11 mouse cellular contexts compared by ENCODE assay signal in the genomic region with DNA sequence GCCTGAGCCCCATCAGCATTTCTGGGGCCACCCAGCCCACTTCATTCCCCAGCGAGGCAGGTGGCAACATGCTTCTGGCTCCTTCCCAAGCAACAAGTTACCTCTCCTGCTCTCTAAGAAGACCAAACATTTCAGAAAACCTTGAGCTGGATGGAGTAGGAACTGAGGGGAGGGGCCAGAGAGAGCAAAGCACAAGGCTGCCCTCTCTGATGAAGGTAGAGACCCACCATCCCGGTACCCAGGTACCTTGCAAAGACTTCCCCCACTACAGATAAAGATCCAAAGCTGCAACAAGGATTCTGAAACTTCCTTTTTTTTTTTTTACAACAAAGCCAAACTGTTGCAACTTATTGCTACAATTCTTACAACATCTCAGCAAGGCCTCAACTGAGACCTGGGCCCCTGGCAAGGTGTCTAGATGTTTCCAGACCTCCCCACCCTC. TPM values are rescaled to one million over a fixed set of nuclear protein-coding genes. Genes with fewer than 3 reads are reported as not detected.
DNase-seq lines count a peak whose midpoint lies in the region; ATAC-seq and TF ChIP-seq lines count a peak whose summit lies in the region.
"Had no signal": no experiment of that assay in that cellular context is flagged by ENCODE, and none has a peak within 500 bp of the region (broad histone marks: within the 10 kb centered on the region; RNA-seq: fewer than 3 reads in every experiment).

No protein-coding gene starts in this region.

- intact Hi-C loops in left cerebral cortex, adult 2 months (cut with DNase I) = no loop called here

- H3K36me3 ChIP-seq in liver, embryonic 11.5 days (ENCODE audit: control insufficient read depth, insufficient read depth, low read length) = peaks cover 6% of the 10 kb centered on the region; the same call in 1 of the 2 replicates
- H3K36me3 ChIP-seq in liver, embryonic 12.5 days = peaks cover 46% of the 10 kb centered on the region
- 0 out of 2 replicates have a peak, but pooled peaks cover 14% of the 10 kb centered on the region for H3K36me3 ChIP-seq in limb, embryonic 15.5 days

- no peak overlapping the region for H3K9ac ChIP-seq in liver, embryonic 11.5 days (ENCODE audit: low read depth, low read length)
- no peak overlapping the region for H3K9ac ChIP-seq in liver, embryonic 12.5 days
- H3K9ac ChIP-seq in limb, embryonic 15.5 days = no peak overlapping the region
- H3K9ac ChIP-seq: forebrain, embryonic 12.5 days had no signal

- DNase-seq in adrenal gland, adult 2 months = peak; percentile 35
- no peak for DNase-seq in adrenal gland, adult 18-20 months (ENCODE audit: low spot score in 2 of 2)
- no peak for DNase-seq in liver, embryonic 11.5 days (ENCODE audit: low spot score)
- no peak for DNase-seq in ovary, postnatal 14 days (ENCODE audit: low spot score)
- no peak for DNase-seq in left cerebral cortex, adult 2 months (ENCODE audit: extremely low spot score in 1 of 2, low spot score in 2 of 2)
- DNase-seq: thymus, postnatal 4 days had no signal

- WGBS in liver, embryonic 11.5 days = 65% methylated on average over 2 of the region's 2 CpGs
- WGBS in liver, embryonic 12.5 days (ENCODE audit: insufficient replicate concordance) = 50% methylated on average over 2 of the region's 2 CpGs
- WGBS in limb, embryonic 15.5 days = 72% methylated on average over 2 of the region's 2 CpGs

- H3K27ac ChIP-seq in liver, embryonic 11.5 days (ENCODE audit: low read depth, low read length) = peak overlapping the region; percentile 25; the same call in 1 of the 2 replicates
- H3K27ac ChIP-seq in liver, embryonic 12.5 days = no peak overlapping the region
- H3K27ac ChIP-seq in limb, embryonic 15.5 days = peak overlapping the region; percentile 61
- H3K27ac ChIP-seq in left cerebral cortex, adult 2 months = no peak overlapping the region
- H3K27ac ChIP-seq: forebrain, embryonic 12.5 days; midbrain, embryonic 10.5 days had no signal

- H3K4me3 ChIP-seq in liver, embryonic 11.5 days (ENCODE audit: low read depth, low read length) = no peak overlapping the region
- no peak overlapping the region for H3K4me3 ChIP-seq in liver, embryonic 12.5 days
- H3K4me3 ChIP-seq in limb, embryonic 15.5 days = no peak overlapping the region
- no peak overlapping the region for H3K4me3 ChIP-seq in left cerebral cortex, adult 2 months
- H3K4me3 ChIP-seq: forebrain, embryonic 12.5 days; midbrain, embryonic 10.5 days had no signal

- H3K9me3 ChIP-seq in liver, embryonic 11.5 days (ENCODE audit: control insufficient read depth, low read length) = no peaks in the 10 kb centered on the region
- H3K9me3 ChIP-seq in liver, embryonic 12.5 days (replicated peaks) = no peaks in the 10 kb centered on the region
- H3K9me3 ChIP-seq in limb, embryonic 15.5 days = no peaks in the 10 kb centered on the region
- H3K9me3 ChIP-seq: forebrain, embryonic 12.5 days; midbrain, embryonic 10.5 days had no signal

- H3K4me2 ChIP-seq in liver, embryonic 11.5 days = no peak overlapping the region; the same call in 1 of the 2 replicates
- no peak overlapping the region for H3K4me2 ChIP-seq in liver, embryonic 12.5 days
- H3K4me2 ChIP-seq in limb, embryonic 15.5 days = no peak overlapping the region
- H3K4me2 ChIP-seq: forebrain, embryonic 12.5 days had no signal

- no peaks in the 10 kb centered on the region for H3K27me3 ChIP-seq in liver, embryonic 11.5 days (replicated peaks; ENCODE audit: control insufficient read depth, insufficient read depth, low read length)
- H3K27me3 ChIP-seq in liver, embryonic 12.5 days (replicated peaks) = no peaks in the 10 kb centered on the region
- H3K27me3 ChIP-seq in limb, embryonic 15.5 days = no peaks in the 10 kb centered on the region
- H3K27me3 ChIP-seq: forebrain, embryonic 12.5 days had no signal

- ATAC-seq in liver, embryonic 11.5 days (replicated peaks; ENCODE audit: low FRiP score) = no peak
- no peak for ATAC-seq in liver, embryonic 12.5 days
- ATAC-seq in limb, embryonic 15.5 days (ENCODE audit: insufficient number of reproducible peaks, low FRiP score, low TSS enrichment, low read depth) = no peak
- ATAC-seq in neutrophil, adult 5-6 weeks (ENCODE audit: extremely low read depth, insufficient number of reproducible peaks, low FRiP score, poor library complexity, severe bottlenecking) = 0 out of 2 replicates have a peak, but pooled peaks have one; percentile 4

- TF ChIP-seq CTCF in left cerebral cortex, adult 2 months (IDR thresholded peaks at IDR 0.05) = no peak

- H3K4me1 ChIP-seq in liver, embryonic 11.5 days (replicated peaks; ENCODE audit: control insufficient read depth, insufficient read depth, low read length) = peaks cover 84% of the 10 kb centered on the region
- H3K4me1 ChIP-seq in liver, embryonic 12.5 days = peaks cover 92% of the 10 kb centered on the region
- peaks cover 53% of the 10 kb centered on the region for H3K4me1 ChIP-seq in limb, embryonic 15.5 days

RNA-seq across cellular contexts. Expression of a gene that starts 10.8 kb away (rescaled TPM):
- total RNA-seq in adrenal gland, adult 2 months (2021) = 100 to 1,000 TPM; 280 to 306 TPM
- 45.4 and 51.9 TPM in 2 replicates for polyA plus RNA-seq in adrenal gland, adult 2 months (2012; rRNA removed)
- 100 to 1,000 TPM; 270 to 287 TPM for total RNA-seq in adrenal gland, adult 18-20 months (2021)
- polyA plus RNA-seq in liver, embryonic 11.5 days (2014; fragmentation: Nextera tagmentation; extraction: Ambion mirVana) = 49.8 and 53.0 TPM in 2 replicates
- polyA plus RNA-seq in liver, embryonic 12.5 days (2016; fragmentation: Nextera tagmentation; extraction: Ambion mirVana) = 32.5 and 34.2 TPM in 2 replicates
- 39.9 and 44.1 TPM in 2 replicates for polyA plus RNA-seq in limb, embryonic 15.5 days (2015; fragmentation: Nextera tagmentation; extraction: Ambion mirVana)
- 1,152 and 1,215 TPM in 2 replicates for total RNA-seq in neutrophil, adult 5-6 weeks (2017)
- 10 to 100 TPM; 81.2 to 91.4 TPM for total RNA-seq in left cerebral cortex, adult 2 months (2021)

Comparison
In these comparisons a context has a peak if more than half of its experiments do, and no peak if none do; other contexts are left out.
1. H3K27ac ChIP-seq: peak in liver, embryonic 11.5 days (single experiment) and limb, embryonic 15.5 days (single experiment); none in liver, embryonic 12.5 days (single experiment) and left cerebral cortex, adult 2 months (single experiment).